Mouse (Mus musculus) MEL (cell line): ENCODE results near the gene Ccnt2. TPM values are rescaled to one million over a fixed set of nuclear protein-coding genes. Genes with fewer than 3 reads are reported as not detected.

ENCODE experiments used
- DNase-seq: peaks from one replicate; pipeline ENCODE4 v3.0.0; 2011; ENCODE audit warnings: low read depth, low spot score
- H3K27ac ChIP-seq: 2 replicates; pipeline ENCODE4 v1.5.1; 2012; ENCODE audit warnings: low read depth, mild to moderate bottlenecking, control low read depth, low read length, moderate library complexity; ENCODE audit not compliant: control insufficient read depth
- H3K27me3 ChIP-seq, 2 experiments: fragments of 150-350 bp in 1 of 2; sonication (generic) in 1 of 2; 2 replicates each; pipeline ENCODE4 v1.6.1; 2012; ENCODE audit warnings: low read length in 2 of 2, mild to moderate bottlenecking in 2 of 2, improper control_type of control experiment in 1 of 2, moderate library complexity in 1 of 2; ENCODE audit not compliant: insufficient read depth in 2 of 2, control insufficient read depth in 1 of 2
- H3K36me3 ChIP-seq, 2 experiments: 2 replicates each; pipeline ENCODE4 v1.6.1; 2012 to 2014; ENCODE audit warnings: low read length in 2 of 2, improper control_type of control experiment in 1 of 2, inconsistent platforms in 1 of 2, mild to moderate bottlenecking in 1 of 2; ENCODE audit not compliant: insufficient read depth in 2 of 2, control insufficient read depth in 1 of 2
- H3K4me1 ChIP-seq, 2 experiments: fragments of 150-350 bp in 1 of 2; sonication (generic) in 1 of 2; 2 replicates each; pipeline ENCODE4 v1.6.1; 2012; ENCODE audit warnings: low read length in 2 of 2, improper control_type of control experiment in 1 of 2, mild to moderate bottlenecking in 1 of 2; ENCODE audit not compliant: insufficient read depth in 2 of 2, control insufficient read depth in 1 of 2
- H3K4me3 ChIP-seq, 2 experiments: fragments of 150-350 bp in 1 of 2; sonication (generic) in 1 of 2; 2 replicates each; pipeline ENCODE4 v1.5.1; 2012; ENCODE audit warnings: low read depth in 2 of 2, low read length in 2 of 2, mild to moderate bottlenecking in 2 of 2, moderate library complexity in 2 of 2, control low read depth in 1 of 2, improper control_type of control experiment in 1 of 2; ENCODE audit not compliant: control insufficient read depth in 1 of 2, insufficient read depth in 1 of 2
- H3K79me2 ChIP-seq: 2 replicates; pipeline ENCODE4 v1.6.1; 2012; ENCODE audit warnings: mild to moderate bottlenecking, low read length, moderate library complexity; ENCODE audit not compliant: control insufficient read depth, poor library complexity, insufficient read depth
- H3K9ac ChIP-seq: 2 replicates; pipeline ENCODE4 v1.6.1; 2012; ENCODE audit warnings: low read depth, mild to moderate bottlenecking, control low read depth, low read length, moderate library complexity; ENCODE audit not compliant: control insufficient read depth, poor library complexity, severe bottlenecking
- H3K9me3 ChIP-seq: fragments of 150-350 bp; sonication (generic); replicated peaks from 2 replicates; pipeline ENCODE4 v1.6.1; 2012; ENCODE audit warnings: mild to moderate bottlenecking, low read length, improper control_type of control experiment, moderate library complexity; ENCODE audit not compliant: insufficient read depth
- CHD1 ChIP-seq: IDR thresholded peaks from 2 replicates; pipeline ENCODE4 v1.6.1; 2012; ENCODE audit warnings: low read depth, mild to moderate bottlenecking, inconsistent platforms, low read length, improper control_type of control experiment
- CTCF ChIP-seq, 3 experiments: IDR thresholded peaks in 2 of 3; conservative IDR thresholded peaks in 1 of 3; 2 replicates each; pipeline ENCODE4 v1.5.1; 2011 to 2012; ENCODE audit warnings: low read length in 3 of 3, low read depth in 2 of 3, mild to moderate bottlenecking in 2 of 3, improper control_type of control experiment in 1 of 3, inconsistent platforms in 1 of 3, mixed read lengths in 1 of 3, moderate library complexity in 1 of 3; ENCODE audit not compliant: control insufficient read depth in 1 of 3, insufficient read depth in 1 of 3, poor library complexity in 1 of 3, severe bottlenecking in 1 of 3
- E2F4 ChIP-seq: IDR thresholded peaks from 2 replicates; pipeline ENCODE4 v1.6.1; 2011; ENCODE audit warnings: low read depth, low read length, improper control_type of control experiment, borderline replicate concordance
- GATA1 ChIP-seq: IDR thresholded peaks from 2 replicates; pipeline ENCODE4 v1.6.1; 2011; ENCODE audit warnings: low read depth, low read length, improper control_type of control experiment
- HCFC1 ChIP-seq: IDR thresholded peaks from 2 replicates; pipeline ENCODE4 v1.6.1; 2012; ENCODE audit warnings: low read depth, mild to moderate bottlenecking, inconsistent platforms, low read length, improper control_type of control experiment, moderate library complexity
- KAT2A ChIP-seq: conservative IDR thresholded peaks from 2 replicates; pipeline ENCODE4 v1.6.1; 2012; ENCODE audit warnings: low read depth, low read length, improper control_type of control experiment, inconsistent platforms
- MAFK ChIP-seq: IDR thresholded peaks from 2 replicates; pipeline ENCODE4 v1.6.1; 2011; ENCODE audit warnings: low read depth, mild to moderate bottlenecking, low read length, improper control_type of control experiment, borderline replicate concordance
- MAX ChIP-seq: IDR thresholded peaks from 2 replicates; pipeline ENCODE4 v1.6.1; 2011; ENCODE audit warnings: low read length, improper control_type of control experiment
- MAZ ChIP-seq: IDR thresholded peaks from 2 replicates; pipeline ENCODE4 v1.6.1; 2012; ENCODE audit warnings: low read depth, mild to moderate bottlenecking, inconsistent platforms, low read length, improper control_type of control experiment
- MYB ChIP-seq: IDR thresholded peaks from 2 replicates; pipeline ENCODE4 v1.6.1; 2011; ENCODE audit warnings: mild to moderate bottlenecking, low read depth, low read length, improper control_type of control experiment
- NELFE ChIP-seq: IDR thresholded peaks from 2 replicates; pipeline ENCODE4 v1.6.1; 2011; ENCODE audit warnings: low read depth, low read length, improper control_type of control experiment
- POLR2A ChIP-seq, 2 experiments: IDR thresholded peaks; 2 replicates each; pipeline ENCODE4 v1.6.1; 2011 to 2012; ENCODE audit warnings: low read length in 2 of 2, mild to moderate bottlenecking in 2 of 2, control low read depth in 1 of 2, improper control_type of control experiment in 1 of 2, low read depth in 1 of 2, moderate library complexity in 1 of 2; ENCODE audit not compliant: control insufficient read depth in 1 of 2, insufficient read depth in 1 of 2, poor library complexity in 1 of 2
- POLR2AphosphoS5 ChIP-seq: IDR thresholded peaks from 2 replicates; pipeline ENCODE4 v1.6.1; 2012; ENCODE audit warnings: low read depth, borderline replicate concordance, mild to moderate bottlenecking, inconsistent platforms, low read length, moderate library complexity, mixed read lengths
- SMC3 ChIP-seq: IDR thresholded peaks from 2 replicates; pipeline ENCODE4 v1.6.1; 2011; ENCODE audit warnings: low read depth, low read length, improper control_type of control experiment
- TBP ChIP-seq: IDR thresholded peaks from 2 replicates; pipeline ENCODE4 v1.8.0; 2011; ENCODE audit warnings: low read depth, low read length, improper control_type of control experiment
- TCF12 ChIP-seq: IDR thresholded peaks from 2 replicates; pipeline ENCODE4 v1.6.1; 2014; ENCODE audit warnings: low read depth, mild to moderate bottlenecking, inconsistent platforms, low read length, improper control_type of control experiment, moderate library complexity
- USF1 ChIP-seq: IDR thresholded peaks from 2 replicates; pipeline ENCODE4 v1.6.1; 2014; ENCODE audit warnings: low read depth, mild to moderate bottlenecking, inconsistent platforms, low read length, improper control_type of control experiment, moderate library complexity
- USF2 ChIP-seq, 2 experiments: IDR thresholded peaks; 2 replicates each; pipeline ENCODE4 v1.6.1; 2011 to 2012; ENCODE audit warnings: improper control_type of control experiment in 2 of 2, low read length in 2 of 2, borderline replicate concordance in 1 of 2, inconsistent platforms in 1 of 2, low read depth in 1 of 2, mild to moderate bottlenecking in 1 of 2; ENCODE audit not compliant: insufficient read depth in 1 of 2
- ZC3H11A ChIP-seq: IDR thresholded peaks from 2 replicates; pipeline ENCODE4 v1.6.1; 2012; ENCODE audit warnings: low read depth, mild to moderate bottlenecking, inconsistent platforms, low read length, improper control_type of control experiment
- ZKSCAN1 ChIP-seq: IDR thresholded peaks from 2 replicates; pipeline ENCODE4 v1.6.1; 2012; ENCODE audit warnings: low read depth, mild to moderate bottlenecking, inconsistent platforms, low read length, improper control_type of control experiment, moderate library complexity
- polyA plus RNA-seq, 2 experiments: library from polyadenylated mRNA; stranded (reverse) in 1 of 2; unstranded in 1 of 2; fragments of >175 nt in 1 of 2; fragments of >200 nt in 1 of 2; gene quantifications; 2 replicates each; pipeline versions ENCODE4 v1.2.1 to v1.2.4; 2012; ENCODE audit warnings: low replicate concordance in 2 of 2, low read depth in 1 of 2; ENCODE audit not compliant: insufficient read length in 2 of 2, insufficient read depth in 1 of 2, missing spikeins in 1 of 2
- total RNA-seq: library from RNA; depleted of rRNA; stranded (reverse); fragments of 300-350 nt; gene quantifications from 2 replicates; pipeline ENCODE4 v1.2.3, GENCODE M21; 2012

Ccnt2 gene
- total and polyA plus RNA-seq, 3 experiments = 20.6 to 31.5 (median 26.7) TPM

GRCm38 (mm10) chr1:127776246-127776645, 2.3 kb downstream of the Ccnt2 start:
- peak; percentile 30 for DNase-seq
- peak overlapping the region; percentile 97 for H3K9ac ChIP-seq
- no peak overlapping the region for H3K27ac ChIP-seq
- H3K4me1 ChIP-seq = peaks cover 9 to 24% of the 10 kb centered on the region in 2 experiments
- H3K27me3 ChIP-seq = no peaks in the 10 kb centered on the region
- peaks cover 5 to 47% of the 10 kb centered on the region in 2 experiments; a peak in 3 of 4 replicates for H3K36me3 ChIP-seq
- peaks cover 72% of the 10 kb centered on the region for H3K79me2 ChIP-seq
- no peaks in the 10 kb centered on the region for H3K9me3 ChIP-seq
- H3K4me3 ChIP-seq = peak overlapping the region; percentile 36 to 90
- TF ChIP-seq USF2 (IDR thresholded peaks at IDR 0.05; ENCODE audit: borderline replicate concordance in 1 of 2, insufficient read depth in 1 of 2, low read depth in 1 of 2, low read length in 2 of 2) (no peak), CTCF (IDR thresholded peaks at IDR 0.05 in 2 of 3, conservative IDR thresholded peaks at IDR 0.05 in 1 of 3; ENCODE audit: control insufficient read depth in 1 of 3, insufficient read depth in 1 of 3, low read depth in 2 of 3, low read length in 3 of 3, poor library complexity in 1 of 3, severe bottlenecking in 1 of 3) (no peak), TBP (no peak), MAZ (no peak), E2F4 (no peak), ZC3H11A (no peak), POLR2A (IDR thresholded peaks at IDR 0.05; ENCODE audit: control insufficient read depth in 1 of 2, insufficient read depth in 1 of 2, low read depth in 1 of 2, low read length in 2 of 2, poor library complexity in 1 of 2) (no peak), KAT2A (no peak), USF1 (no peak), TCF12 (no peak), MAFK (no peak)

- Histone ChIP-seq H3K9me3 (no peaks in the 10 kb centered on the region), H3K4me3 (no peak overlapping the region), H3K79me2 (peaks cover 83% of the 10 kb centered on the region), H3K27me3 (no peaks in the 10 kb centered on the region), H3K9ac (no peak overlapping the region), H3K4me1 (peaks cover 20 to 33% of the 10 kb centered on the region in 2 experiments), H3K27ac (no peak overlapping the region), H3K36me3 (peaks cover 11 to 59% of the 10 kb centered on the region in 2 experiments; a peak in 3 of 4 replicates)
- no peak for DNase-seq
- TF ChIP-seq ZC3H11A (no peak), KAT2A (no peak), MYB (no peak), CHD1 (no peak), NELFE (no peak), POLR2AphosphoS5 (no peak), HCFC1 (no peak), TBP (no peak), E2F4 (no peak), MAX (no peak), SMC3 (no peak), GATA1 (no peak), ZKSCAN1 (no peak)
Measured at GRCm38 (mm10) chr1:127778611-127779010, 4.6 kb downstream of the Ccnt2 start.
